Mouse (Mus musculus): ENCODE data around the gene AW549877. TPM values are rescaled to one million over a fixed set of nuclear protein-coding genes. Genes with fewer than 3 reads are reported as not detected.

Gene AW549877
- total RNA-seq (2021): 10 to 100 TPM; 41.1 to 45.1 TPM

GRCm38 (mm10) chr15:3995448-3996266 is at the start of gene AW549877:
Gene AW549877, minus strand, starts transcription at chr15:3995744.
- DNase-seq (ENCODE audit: extremely low spot score in 1 of 2, low spot score in 1 of 2): peak; percentile 86 to 97

GRCm38 (mm10) chr15:4043032-4043471 is 47.5 kb upstream of the AW549877 start:
- DNase-seq (ENCODE audit: extremely low spot score in 1 of 2, low spot score in 1 of 2): no peak

- DNase-seq (ENCODE audit: extremely low spot score in 1 of 2, low spot score in 1 of 2): no peak
Observed at GRCm38 (mm10) chr15:4042423-4042822, 46.9 kb upstream of the AW549877 start.

GRCm38 (mm10) chr15:4033168-4034004 is 37.8 kb upstream of the AW549877 start:
- no peak for DNase-seq (ENCODE audit: extremely low spot score in 1 of 2, low spot score in 1 of 2)

- DNase-seq (ENCODE audit: extremely low spot score in 1 of 2, low spot score in 1 of 2): no peak
Observed at GRCm38 (mm10) chr15:4028960-4029359, 33.4 kb upstream of the AW549877 start.

- DNase-seq (ENCODE audit: extremely low spot score in 1 of 2, low spot score in 1 of 2): no peak
Observed at GRCm38 (mm10) chr15:4028411-4028700, 32.8 kb upstream of the AW549877 start.

- DNase-seq (ENCODE audit: extremely low spot score in 1 of 2, low spot score in 1 of 2): no peak
Observed at GRCm38 (mm10) chr15:4027671-4028410, 32.3 kb upstream of the AW549877 start.

GRCm38 (mm10) chr15:4026831-4027584 is 31.5 kb upstream of the AW549877 start:
- peak; percentile 66 to 69 for DNase-seq (ENCODE audit: extremely low spot score in 1 of 2, low spot score in 1 of 2)

- DNase-seq (ENCODE audit: extremely low spot score in 1 of 2, low spot score in 1 of 2): peak; percentile 78 to 93
Observed at GRCm38 (mm10) chr15:4026231-4026773, 30.8 kb upstream of the AW549877 start, which contains the start of gene Oxct1. Gene Oxct1, plus strand, starts transcription at chr15:4026383.

- no peak for DNase-seq (ENCODE audit: extremely low spot score in 1 of 2, low spot score in 1 of 2)
Observed at GRCm38 (mm10) chr15:4025508-4025904, 30.0 kb upstream of the AW549877 start.

- DNase-seq (ENCODE audit: extremely low spot score in 1 of 2, low spot score in 1 of 2): no peak
Observed at GRCm38 (mm10) chr15:4024726-4025507, 29.4 kb upstream of the AW549877 start.

- no peak for DNase-seq (ENCODE audit: extremely low spot score in 1 of 2, low spot score in 1 of 2)
Observed at GRCm38 (mm10) chr15:4023747-4024146, 28.2 kb upstream of the AW549877 start.

GRCm38 (mm10) chr15:4020711-4021110 is 25.2 kb upstream of the AW549877 start:
- no peak for DNase-seq (ENCODE audit: extremely low spot score in 1 of 2, low spot score in 1 of 2)

- DNase-seq (ENCODE audit: extremely low spot score in 1 of 2, low spot score in 1 of 2): no peak
Observed at GRCm38 (mm10) chr15:4013873-4014272, 18.3 kb upstream of the AW549877 start.

- DNase-seq (ENCODE audit: extremely low spot score in 1 of 2, low spot score in 1 of 2): no peak
Observed at GRCm38 (mm10) chr15:4000536-4000935, 5.0 kb upstream of the AW549877 start.

- DNase-seq (ENCODE audit: extremely low spot score in 1 of 2, low spot score in 1 of 2): no peak
Observed at GRCm38 (mm10) chr15:3999144-3999543, 3.6 kb upstream of the AW549877 start.

- no peak for DNase-seq (ENCODE audit: extremely low spot score in 1 of 2, low spot score in 1 of 2)
Observed at GRCm38 (mm10) chr15:3996267-3997010, 895 bp upstream of the AW549877 start.

GRCm38 (mm10) chr15:3994852-3995447 is 594 bp downstream of the AW549877 start:
- no peak for DNase-seq (ENCODE audit: extremely low spot score in 1 of 2, low spot score in 1 of 2)
